Mouse (Mus musculus): ENCODE results near the gene Brd2.

- 0 out of 2 replicates have a peak, but pooled peaks have one; percentile 23 for TF ChIP-seq CTCF (IDR thresholded peaks at IDR 0.05; ENCODE audit: borderline replicate concordance, insufficient read depth, low read length)
- no peak for TF ChIP-seq POLR2A (IDR thresholded peaks at IDR 0.05; ENCODE audit: low read depth, low read length)
These were observed 20.8 kb downstream of the Brd2 start for GRCm38 (mm10) chr17:34101604-34102032.

Data from embryonic fibroblast, embryonic 13.5 days (primary cell).